Mouse (Mus musculus) neural tube, embryonic 14.5 days (tissue): Measurements from ENCODE around the gene Slc5a11. TPM values are rescaled to one million over a fixed set of nuclear protein-coding genes. Genes with fewer than 3 reads are reported as not detected.

Experiments
- ATAC-seq: fragments of 200-750 bp; cut with Nextera tagmentation; 2 replicates; pipeline ENCODE4 v1.8.0; 2017; ENCODE audit warnings: low read depth, mild to moderate bottlenecking, moderate TSS enrichment, moderate library complexity
- H3K27ac ChIP-seq: fragments of 300-500 bp; sonication (generic); 2 replicates; pipeline ENCODE4 v1.5.1; 2014; ENCODE audit warnings: low read depth, mild to moderate bottlenecking, control low read depth, low read length, moderate library complexity, mixed read lengths
- H3K27me3 ChIP-seq: fragments of 300-500 bp; sonication (generic); 2 replicates; pipeline ENCODE4 v1.6.1; 2014; ENCODE audit warnings: low read length; ENCODE audit not compliant: control insufficient read depth, insufficient read depth
- H3K36me3 ChIP-seq: fragments of 300-500 bp; sonication (generic); 2 replicates; pipeline ENCODE4 v1.6.1; 2014; ENCODE audit warnings: low read length, mixed read lengths; ENCODE audit not compliant: control insufficient read depth, insufficient read depth
- H3K4me1 ChIP-seq: fragments of 300-500 bp; sonication (generic); 2 replicates; pipeline ENCODE4 v1.6.1; 2014; ENCODE audit warnings: low read length; ENCODE audit not compliant: control insufficient read depth, insufficient read depth
- H3K4me2 ChIP-seq: fragments of 300-500 bp; sonication (generic); 2 replicates; pipeline ENCODE4 v1.6.1; 2014; ENCODE audit warnings: mild to moderate bottlenecking, low read depth, low read length, control low read depth
- H3K4me3 ChIP-seq: fragments of 300-500 bp; sonication (generic); 2 replicates; pipeline ENCODE4 v1.5.1; 2014; ENCODE audit warnings: low read depth, low read length, control low read depth, mixed read lengths
- H3K9ac ChIP-seq: fragments of 300-500 bp; sonication (generic); replicated peaks from 2 replicates; pipeline ENCODE4 v1.6.1; 2014; ENCODE audit warnings: low read depth, mild to moderate bottlenecking, control low read depth, low read length, mixed read lengths
- H3K9me3 ChIP-seq: fragments of 300-500 bp; sonication (generic); 2 replicates; pipeline ENCODE4 v1.6.1; 2016; ENCODE audit warnings: low read length; ENCODE audit not compliant: control insufficient read depth
- WGBS: fragments of 180-500 bp; shearing (Covaris S2); extraction: QIAGEN DNeasy Blood & Tissue Kit; methylation state at CpG from one replicate; pipeline ENCODE4 v1.1.7; 2014; 5-methylcytosine and 5-hydroxymethylcytosine counted together
- polyA plus RNA-seq: library from polyadenylated mRNA; unstranded; fragments of >200 nt; fragmentation: Nextera tagmentation; extraction: Ambion mirVana; gene quantifications from 2 replicates; pipeline ENCODE4 v1.2.1, GENCODE M21; 2014

Gene Slc5a11
- polyA plus RNA-seq, 1 experiment from 2014 or later: 0.23 TPM

- no peaks in the 10 kb centered on the region for H3K4me1 ChIP-seq
- no peaks in the 10 kb centered on the region for H3K27me3 ChIP-seq
- H3K4me2 ChIP-seq: no peak overlapping the region
- ATAC-seq: no peak
- no peaks in the 10 kb centered on the region for H3K9me3 ChIP-seq
- WGBS: 48% methylated on average over 4 of the region's 4 CpGs
- H3K9ac ChIP-seq: no peak overlapping the region
- no peak overlapping the region for H3K4me3 ChIP-seq
- no peaks in the 10 kb centered on the region for H3K36me3 ChIP-seq
- no peak overlapping the region for H3K27ac ChIP-seq
These were observed 32.0 kb downstream of the Slc5a11 start for GRCm38 (mm10) chr7:123246504-123247084.

- Histone ChIP-seq H3K9ac (no peak overlapping the region), H3K27me3 (no peaks in the 10 kb centered on the region), H3K4me2 (no peak overlapping the region), H3K27ac (no peak overlapping the region), H3K4me1 (no peaks in the 10 kb centered on the region), H3K9me3 (no peaks in the 10 kb centered on the region), H3K4me3 (no peak overlapping the region), H3K36me3 (no peaks in the 10 kb centered on the region)
- WGBS: 66% methylated on average over 2 of the region's 2 CpGs
- ATAC-seq: no peak
These were observed 33.6 kb downstream of the Slc5a11 start for GRCm38 (mm10) chr7:123248166-123248565.

GRCm38 (mm10) chr7:123251343-123251742 lies 36.8 kb downstream of the Slc5a11 start:
- H3K27me3 ChIP-seq: no peaks in the 10 kb centered on the region
- H3K36me3 ChIP-seq: no peaks in the 10 kb centered on the region
- no peak overlapping the region for H3K27ac ChIP-seq
- no peak overlapping the region for H3K9ac ChIP-seq
- no peaks in the 10 kb centered on the region for H3K4me1 ChIP-seq
- H3K4me2 ChIP-seq: no peak overlapping the region
- 37% methylated on average over 6 of the region's 6 CpGs for WGBS
- ATAC-seq: no peak
- no peaks in the 10 kb centered on the region for H3K9me3 ChIP-seq
- no peak overlapping the region for H3K4me3 ChIP-seq

GRCm38 (mm10) chr7:123253396-123253795 lies 38.8 kb downstream of the Slc5a11 start:
- no peak for ATAC-seq
- WGBS: 78% methylated on average over 7 of the region's 7 CpGs
- H3K4me1 ChIP-seq: no peaks in the 10 kb centered on the region
- H3K4me2 ChIP-seq: no peak overlapping the region
- no peaks in the 10 kb centered on the region for H3K9me3 ChIP-seq
- H3K4me3 ChIP-seq: no peak overlapping the region
- H3K9ac ChIP-seq: no peak overlapping the region
- H3K36me3 ChIP-seq: no peaks in the 10 kb centered on the region
- H3K27me3 ChIP-seq: no peaks in the 10 kb centered on the region
- no peak overlapping the region for H3K27ac ChIP-seq

GRCm38 (mm10) chr7:123254196-123254970 lies 39.8 kb downstream of the Slc5a11 start:
- H3K4me2 ChIP-seq: no peak overlapping the region
- H3K27me3 ChIP-seq: no peaks in the 10 kb centered on the region
- H3K4me1 ChIP-seq: no peaks in the 10 kb centered on the region
- no peak overlapping the region for H3K9ac ChIP-seq
- H3K27ac ChIP-seq: no peak overlapping the region
- no peak overlapping the region for H3K4me3 ChIP-seq
- 89% methylated on average over 14 of the region's 14 CpGs for WGBS
- no peaks in the 10 kb centered on the region for H3K36me3 ChIP-seq
- no peaks in the 10 kb centered on the region for H3K9me3 ChIP-seq
- no peak for ATAC-seq

GRCm38 (mm10) chr7:123258103-123258502 lies 43.5 kb downstream of the Slc5a11 start:
- Histone ChIP-seq H3K4me1 (no peaks in the 10 kb centered on the region), H3K4me2 (no peak overlapping the region), H3K4me3 (no peak overlapping the region), H3K9me3 (no peaks in the 10 kb centered on the region), H3K27me3 (no peaks in the 10 kb centered on the region), H3K36me3 (no peaks in the 10 kb centered on the region), H3K9ac (no peak overlapping the region), H3K27ac (no peak overlapping the region)
- ATAC-seq: no peak
- 93% methylated on average over 8 of the region's 8 CpGs for WGBS

- Histone ChIP-seq H3K27ac (no peak overlapping the region), H3K9ac (no peak overlapping the region), H3K9me3 (no peaks in the 10 kb centered on the region), H3K4me3 (no peak overlapping the region), H3K4me1 (no peaks in the 10 kb centered on the region), H3K4me2 (no peak overlapping the region), H3K36me3 (0 out of 2 replicates have a peak, but pooled peaks cover 1% of the 10 kb centered on the region), H3K27me3 (no peaks in the 10 kb centered on the region)
- no peak for ATAC-seq
- 64% methylated on average over 11 of the region's 11 CpGs for WGBS
These were observed 58.5 kb downstream of the Slc5a11 start for GRCm38 (mm10) chr7:123273056-123273455.

- Histone ChIP-seq H3K4me3 (no peak overlapping the region), H3K9ac (no peak overlapping the region), H3K9me3 (no peaks in the 10 kb centered on the region), H3K4me1 (no peaks in the 10 kb centered on the region), H3K4me2 (no peak overlapping the region), H3K27ac (no peak overlapping the region), H3K36me3 (0 out of 2 replicates have a peak, but pooled peaks cover 8% of the 10 kb centered on the region), H3K27me3 (no peaks in the 10 kb centered on the region)
- WGBS: 94% methylated on average over 4 of the region's 4 CpGs
- ATAC-seq: no peak
These were observed 62.0 kb downstream of the Slc5a11 start for GRCm38 (mm10) chr7:123276568-123276967.

GRCm38 (mm10) chr7:123279797-123280196 lies 65.2 kb downstream of the Slc5a11 start:
- 92% methylated on average over 4 of the region's 4 CpGs for WGBS
- no peaks in the 10 kb centered on the region for H3K4me1 ChIP-seq
- 0 out of 2 replicates have a peak, but pooled peaks cover 8% of the 10 kb centered on the region for H3K36me3 ChIP-seq
- H3K27ac ChIP-seq: no peak overlapping the region
- no peaks in the 10 kb centered on the region for H3K9me3 ChIP-seq
- no peaks in the 10 kb centered on the region for H3K27me3 ChIP-seq
- no peak overlapping the region for H3K4me3 ChIP-seq
- no peak overlapping the region for H3K9ac ChIP-seq
- H3K4me2 ChIP-seq: no peak overlapping the region
- ATAC-seq: no peak
